In the genomic region with DNA sequence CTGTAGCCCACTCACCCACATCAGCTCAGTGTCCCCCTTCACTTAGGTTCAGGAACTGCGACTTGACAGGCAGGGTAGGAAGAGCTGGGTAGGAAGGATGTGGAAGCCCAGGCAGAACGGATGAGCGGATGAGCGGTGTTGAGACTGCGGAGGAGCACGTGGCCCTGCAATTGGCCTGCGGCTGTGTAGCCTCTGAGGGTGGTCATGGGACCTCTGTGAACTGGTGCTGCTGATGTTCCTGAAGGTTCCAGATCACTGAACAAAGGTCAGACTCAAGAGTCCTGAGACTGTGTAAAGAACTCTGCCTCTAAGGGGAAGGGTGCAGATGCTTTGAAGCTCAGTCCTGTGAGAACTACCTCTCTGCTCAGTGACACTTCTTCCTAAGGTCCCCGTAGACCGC, we compare ENCODE assay signal across 21 mouse cellular contexts. TPM values are rescaled to one million over a fixed set of nuclear protein-coding genes. Genes with fewer than 3 reads are reported as not detected.
DNase-seq lines count a peak whose midpoint lies in the region; ATAC-seq and TF ChIP-seq lines count a peak whose summit lies in the region.
"Had no signal": no experiment of that assay in that cellular context is flagged by ENCODE, and none has a peak within 500 bp of the region (broad histone marks: within the 10 kb centered on the region; RNA-seq: fewer than 3 reads in every experiment).

No protein-coding gene starts in this region.

- peak overlapping the region; percentile 42 for H3K4me3 ChIP-seq in kidney, adult 2 months (ENCODE audit: insufficient read depth, low read depth, low read length)
- no peak overlapping the region for H3K4me3 ChIP-seq in kidney, embryonic 14.5 days (ENCODE audit: low read length)
- H3K4me3 ChIP-seq: forebrain, embryonic 13.5 days; hindbrain, embryonic 12.5 days; left cerebral cortex, adult 2 months; liver, embryonic 13.5 days had no signal

- no peak for TF ChIP-seq CTCF in kidney, adult 2 months (conservative IDR thresholded peaks at IDR 0.05; ENCODE audit: insufficient read depth, insufficient read length, low read depth, low read length)

- ATAC-seq in kidney, embryonic 14.5 days (ENCODE audit: low FRiP score, low TSS enrichment), result peak; percentile 21; the same call in 1 of the 2 replicates
- ATAC-seq: activated CD4-positive, CD25-positive, alpha-beta regulatory T cell, adult 4 months; forebrain, embryonic 13.5 days; Patski had no signal

- H3K9ac ChIP-seq in kidney, embryonic 14.5 days (ENCODE audit: low read depth, low read length), result no peak overlapping the region
- H3K9ac ChIP-seq: forebrain, embryonic 13.5 days; hindbrain, embryonic 12.5 days; liver, embryonic 13.5 days had no signal

- H3K36me3 ChIP-seq in kidney, adult 2 months (ENCODE audit: control insufficient read depth, insufficient read depth, low read length), result no peaks in the 10 kb centered on the region
- H3K36me3 ChIP-seq in kidney, embryonic 14.5 days (ENCODE audit: control insufficient read depth, insufficient read depth, low read length), result no peaks in the 10 kb centered on the region
- no peaks in the 10 kb centered on the region for H3K36me3 ChIP-seq in splenic B cell, adult 2 months (ENCODE audit: control insufficient read depth, insufficient read depth, low read length, poor library complexity, severe bottlenecking)
- H3K36me3 ChIP-seq: G1E; hindbrain, embryonic 12.5 days; liver, embryonic 13.5 days had no signal

- peak; percentile 74 for DNase-seq in kidney, adult 2 months
- DNase-seq in kidney, postnatal 4 days, result no peak
- DNase-seq in ZHBTc4 (ENCODE audit: low read depth, low spot score), result peak; percentile 20
- DNase-seq in splenic B cell, adult 2 months (ENCODE audit: low read depth, low spot score), result peak; percentile 21
- no peak for DNase-seq in adrenal gland, postnatal 25 days
- no peak for DNase-seq in thymus, adult 18-20 months

- no peak for TF ChIP-seq POLR2A in kidney, adult 2 months (IDR thresholded peaks at IDR 0.05; ENCODE audit: low read depth, low read length)

- peak overlapping the region; percentile 85 for H3K27ac ChIP-seq in kidney, adult 2 months (ENCODE audit: insufficient read depth, low read depth, low read length)
- no peak overlapping the region for H3K27ac ChIP-seq in kidney, embryonic 14.5 days (ENCODE audit: low read depth, low read length)
- H3K27ac ChIP-seq: forebrain, embryonic 13.5 days; hindbrain, embryonic 12.5 days; left cerebral cortex, adult 2 months; liver, embryonic 13.5 days had no signal

- WGBS in kidney, adult 2 months, result 49% methylated on average over 9 of the region's 9 CpGs
- WGBS in kidney, embryonic 14.5 days, result 63% methylated on average over 9 of the region's 9 CpGs

- H3K4me2 ChIP-seq in kidney, embryonic 14.5 days (replicated peaks; ENCODE audit: low read depth, low read length), result no peak overlapping the region
- H3K4me2 ChIP-seq: forebrain, embryonic 13.5 days; heart, embryonic 11.5 days; hindbrain, embryonic 12.5 days; liver, embryonic 13.5 days; midbrain, embryonic 11.5 days had no signal

- H3K9me3 ChIP-seq in kidney, embryonic 14.5 days (ENCODE audit: control insufficient read depth, low read length), result no peaks in the 10 kb centered on the region
- H3K9me3 ChIP-seq: forebrain, embryonic 13.5 days; G1E; hindbrain, embryonic 12.5 days; liver, embryonic 13.5 days had no signal

- H3K4me1 ChIP-seq in kidney, adult 2 months (ENCODE audit: control insufficient read depth, insufficient read depth, low read length), result peaks cover 39% of the 10 kb centered on the region
- peaks cover 9% of the 10 kb centered on the region for H3K4me1 ChIP-seq in kidney, embryonic 14.5 days (ENCODE audit: control insufficient read depth, insufficient read depth, low read length)
- H3K4me1 ChIP-seq: forebrain, embryonic 13.5 days; hindbrain, embryonic 12.5 days had no signal

- no peaks in the 10 kb centered on the region for H3K27me3 ChIP-seq in kidney, adult 2 months (replicated peaks; ENCODE audit: control insufficient read depth, insufficient read depth, low read length)
- no peaks in the 10 kb centered on the region for H3K27me3 ChIP-seq in kidney, embryonic 14.5 days (ENCODE audit: control insufficient read depth, insufficient read depth, low read length)
- H3K27me3 ChIP-seq in splenic B cell, adult 2 months (ENCODE audit: control insufficient read depth, insufficient read depth, low read length, poor library complexity, severe bottlenecking), result no peaks in the 10 kb centered on the region
- H3K27me3 ChIP-seq: Patski had no signal

RNA-seq across cellular contexts. Expression of a gene that starts 8.8 kb away (rescaled TPM):
- 71.9 and 86.5 TPM in 2 replicates for polyA plus RNA-seq in kidney, adult 2 months (2012; rRNA removed)
- 29.5 and 29.7 TPM in 2 replicates for polyA plus RNA-seq in kidney, embryonic 14.5 days (2014; fragmentation: Nextera tagmentation; extraction: Ambion mirVana)
- total RNA-seq in adrenal gland, postnatal 25 days (2021), result 42.0 and 46.8 TPM in 2 replicates

RNA-seq across cellular contexts. Expression of a gene that starts 28.1 kb away (rescaled TPM):
- polyA plus RNA-seq in kidney, adult 2 months (2012; rRNA removed), result 1.4 and 1.9 TPM in 2 replicates
- polyA plus RNA-seq in kidney, embryonic 14.5 days (2014; fragmentation: Nextera tagmentation; extraction: Ambion mirVana), result 0.15 TPM in 1 of 2 replicates, not detected in the other
- 0.43 TPM in 1 of 2 replicates, not detected in the other for total RNA-seq in adrenal gland, postnatal 25 days (2021)
- total RNA-seq: G1E; gastrocnemius, adult 18-20 months; heart, postnatal 10 days; layer of hippocampus, postnatal 10 days; monocyte, adult 5-6 weeks; neutrophil, adult 5-6 weeks had no signal
- polyA plus RNA-seq: G1E had no signal

Comparison
In these comparisons a context has a peak if more than half of its experiments do, and no peak if none do; other contexts are left out.
1. DNase-seq: peak in kidney, adult 2 months (single experiment), ZHBTc4 (single experiment) and splenic B cell, adult 2 months (single experiment); none in kidney, postnatal 4 days (0 of 2), adrenal gland, postnatal 25 days (single experiment) and thymus, adult 18-20 months (0 of 2).